Mouse (Mus musculus): ENCODE measurements around the gene Gal3st2. TPM values are rescaled to one million over a fixed set of nuclear protein-coding genes. Genes with fewer than 3 reads are reported as not detected.
"Not testable (repeated sequence)": the region's sequence is repeated elsewhere in the genome, so short reads cannot be mapped to it uniquely, and the experiment has no call there.

Gal3st2 gene
- polyA plus RNA-seq (2015; fragmentation: Nextera tagmentation; extraction: Ambion mirVana) = not detected in 2 replicates

GRCm38 (mm10) chr1:93861048-93861447, at the start of gene Gal3st2:
Gene Gal3st2, plus strand, starts transcription at chr1:93861306.
- 68% methylated on average over 2 of the region's 2 CpGs for WGBS
- H3K36me3 ChIP-seq (ENCODE audit: control insufficient read depth, insufficient read depth); H3K9ac ChIP-seq (replicated peaks; ENCODE audit: low read depth, low read length); ATAC-seq; H3K9me3 ChIP-seq (ENCODE audit: control insufficient read depth, low read length); H3K27ac ChIP-seq (ENCODE audit: low read length); H3K4me1 ChIP-seq (replicated peaks; ENCODE audit: control insufficient read depth, insufficient read depth, low read length); H3K27me3 ChIP-seq (replicated peaks; ENCODE audit: control insufficient read depth, insufficient read depth, low read length); H3K4me2 ChIP-seq (ENCODE audit: low read length); H3K4me3 ChIP-seq (replicated peaks; ENCODE audit: low read length): not testable (repeated sequence)

GRCm38 (mm10) chr1:93811495-93812039, 49.5 kb upstream of the Gal3st2 start:
- ATAC-seq = no peak
- H3K36me3 ChIP-seq (ENCODE audit: control insufficient read depth, insufficient read depth) = peaks cover 30% of the 10 kb centered on the region
- H3K27ac ChIP-seq (ENCODE audit: low read length) = no peak overlapping the region
- WGBS = 95% methylated on average over 8 of the region's 8 CpGs
- H3K9me3 ChIP-seq (ENCODE audit: control insufficient read depth, low read length) = no peaks in the 10 kb centered on the region
- H3K4me1 ChIP-seq (replicated peaks; ENCODE audit: control insufficient read depth, insufficient read depth, low read length) = no peaks in the 10 kb centered on the region
- H3K4me3 ChIP-seq (replicated peaks; ENCODE audit: low read length) = no peak overlapping the region
- no peaks in the 10 kb centered on the region for H3K27me3 ChIP-seq (replicated peaks; ENCODE audit: control insufficient read depth, insufficient read depth, low read length)
- H3K9ac ChIP-seq (replicated peaks; ENCODE audit: low read depth, low read length) = no peak overlapping the region
- H3K4me2 ChIP-seq (ENCODE audit: low read length) = no peak overlapping the region

- H3K36me3 ChIP-seq (ENCODE audit: control insufficient read depth, insufficient read depth) = peaks cover 23% of the 10 kb centered on the region
- no peak overlapping the region for H3K27ac ChIP-seq (ENCODE audit: low read length)
- no peak overlapping the region for H3K9ac ChIP-seq (replicated peaks; ENCODE audit: low read depth, low read length)
- WGBS = 98% methylated on average over 8 of the region's 8 CpGs
- no peaks in the 10 kb centered on the region for H3K27me3 ChIP-seq (replicated peaks; ENCODE audit: control insufficient read depth, insufficient read depth, low read length)
- no peak for ATAC-seq
- H3K4me1 ChIP-seq (replicated peaks; ENCODE audit: control insufficient read depth, insufficient read depth, low read length) = no peaks in the 10 kb centered on the region
- H3K4me3 ChIP-seq (replicated peaks; ENCODE audit: low read length) = no peak overlapping the region
- H3K9me3 ChIP-seq (ENCODE audit: control insufficient read depth, low read length) = no peaks in the 10 kb centered on the region
- no peak overlapping the region for H3K4me2 ChIP-seq (ENCODE audit: low read length)
These were observed 43.1 kb upstream of the Gal3st2 start for GRCm38 (mm10) chr1:93817823-93818532.

GRCm38 (mm10) chr1:93818722-93819121, 42.4 kb upstream of the Gal3st2 start:
- no peak for ATAC-seq
- Histone ChIP-seq H3K27me3 (replicated peaks; ENCODE audit: control insufficient read depth, insufficient read depth, low read length) (no peaks in the 10 kb centered on the region), H3K9ac (replicated peaks; ENCODE audit: low read depth, low read length) (no peak overlapping the region), H3K4me1 (replicated peaks; ENCODE audit: control insufficient read depth, insufficient read depth, low read length) (no peaks in the 10 kb centered on the region), H3K4me2 (ENCODE audit: low read length) (no peak overlapping the region), H3K9me3 (ENCODE audit: control insufficient read depth, low read length) (no peaks in the 10 kb centered on the region), H3K36me3 (ENCODE audit: control insufficient read depth, insufficient read depth) (peaks cover 17% of the 10 kb centered on the region), H3K4me3 (replicated peaks; ENCODE audit: low read length) (no peak overlapping the region), H3K27ac (ENCODE audit: low read length) (no peak overlapping the region)
- WGBS = 87% methylated on average over 7 of the region's 7 CpGs

GRCm38 (mm10) chr1:93823796-93824495, 37.2 kb upstream of the Gal3st2 start:
- Histone ChIP-seq H3K4me2 (ENCODE audit: low read length) (no peak overlapping the region), H3K36me3 (ENCODE audit: control insufficient read depth, insufficient read depth) (peaks cover 2% of the 10 kb centered on the region; the same call in 1 of the 2 replicates), H3K4me3 (replicated peaks; ENCODE audit: low read length) (no peak overlapping the region), H3K4me1 (replicated peaks; ENCODE audit: control insufficient read depth, insufficient read depth, low read length) (peaks cover 17% of the 10 kb centered on the region), H3K9ac (replicated peaks; ENCODE audit: low read depth, low read length) (no peak overlapping the region), H3K27ac (ENCODE audit: low read length) (no peak overlapping the region), H3K27me3 (replicated peaks; ENCODE audit: control insufficient read depth, insufficient read depth, low read length) (no peaks in the 10 kb centered on the region), H3K9me3 (ENCODE audit: control insufficient read depth, low read length) (no peaks in the 10 kb centered on the region)
- no peak for ATAC-seq
- 73% methylated on average over 3 of the region's 3 CpGs for WGBS

- Histone ChIP-seq H3K4me2 (ENCODE audit: low read length) (peak within 1 kb of the TSS; percentile 91), H3K36me3 (ENCODE audit: control insufficient read depth, insufficient read depth) (0 out of 2 replicates have a peak, but pooled peaks cover 2% of the 10 kb centered on the region), H3K27me3 (replicated peaks; ENCODE audit: control insufficient read depth, insufficient read depth, low read length) (no peaks in the 10 kb centered on the region), H3K9ac (replicated peaks; ENCODE audit: low read depth, low read length) (peak within 1 kb of the TSS; percentile 67), H3K4me1 (replicated peaks; ENCODE audit: control insufficient read depth, insufficient read depth, low read length) (peaks cover 17% of the 10 kb centered on the region), H3K9me3 (ENCODE audit: control insufficient read depth, low read length) (no peaks in the 10 kb centered on the region), H3K27ac (ENCODE audit: low read length) (peak within 1 kb of the TSS; percentile 97), H3K4me3 (replicated peaks; ENCODE audit: low read length) (peak within 1 kb of the TSS; percentile 74)
- ATAC-seq = peak; percentile 1; the same call in 1 of the 2 replicates
- WGBS = 3% methylated on average over 10 of the region's 10 CpGs
These were observed 36.5 kb upstream of the Gal3st2 start, which contains the start of gene D2hgdh for GRCm38 (mm10) chr1:93824609-93825008. Gene D2hgdh, plus strand, starts transcription at chr1:93824909.

GRCm38 (mm10) chr1:93825105-93825674, 35.9 kb upstream of the Gal3st2 start:
- H3K4me3 ChIP-seq (replicated peaks; ENCODE audit: low read length) = peak overlapping the region; percentile 74
- H3K4me2 ChIP-seq (ENCODE audit: low read length) = peak overlapping the region; percentile 91
- 0% methylated on average over 30 of the region's 30 CpGs for WGBS
- peak; percentile 96 for ATAC-seq
- H3K9ac ChIP-seq (replicated peaks; ENCODE audit: low read depth, low read length) = peak overlapping the region; percentile 67
- peak overlapping the region; percentile 97 for H3K27ac ChIP-seq (ENCODE audit: low read length)
- H3K36me3 ChIP-seq (ENCODE audit: control insufficient read depth, insufficient read depth) = 0 out of 2 replicates have a peak, but pooled peaks cover 2% of the 10 kb centered on the region
- H3K4me1 ChIP-seq (replicated peaks; ENCODE audit: control insufficient read depth, insufficient read depth, low read length) = peaks cover 17% of the 10 kb centered on the region
- no peaks in the 10 kb centered on the region for H3K27me3 ChIP-seq (replicated peaks; ENCODE audit: control insufficient read depth, insufficient read depth, low read length)
- no peaks in the 10 kb centered on the region for H3K9me3 ChIP-seq (ENCODE audit: control insufficient read depth, low read length)

GRCm38 (mm10) chr1:93825771-93826539, 35.2 kb upstream of the Gal3st2 start:
- Histone ChIP-seq H3K4me3 (replicated peaks; ENCODE audit: low read length) (peak overlapping the region; percentile 74), H3K4me2 (ENCODE audit: low read length) (peak overlapping the region; percentile 91), H3K27ac (ENCODE audit: low read length) (peak overlapping the region; percentile 97), H3K9me3 (ENCODE audit: control insufficient read depth, low read length) (no peaks in the 10 kb centered on the region), H3K4me1 (replicated peaks; ENCODE audit: control insufficient read depth, insufficient read depth, low read length) (peaks cover 17% of the 10 kb centered on the region), H3K9ac (replicated peaks; ENCODE audit: low read depth, low read length) (peak overlapping the region; percentile 67), H3K27me3 (replicated peaks; ENCODE audit: control insufficient read depth, insufficient read depth, low read length) (no peaks in the 10 kb centered on the region), H3K36me3 (ENCODE audit: control insufficient read depth, insufficient read depth) (0 out of 2 replicates have a peak, but pooled peaks cover 2% of the 10 kb centered on the region)
- WGBS = 46% methylated on average over 27 of the region's 27 CpGs
- peak; percentile 39 for ATAC-seq
